Mouse (Mus musculus) layer of hippocampus, postnatal 14 days (tissue): ENCODE measurements around the gene Zc3h12a. TPM values are rescaled to one million over a fixed set of nuclear protein-coding genes. Genes with fewer than 3 reads are reported as not detected.

Experiments
- DNase-seq, 2 experiments: peaks; one replicate each; pipeline ENCODE4 v3.0.0; 2021 to 2022; ENCODE audit warnings: low spot score in 2 of 2, mixed read lengths in 1 of 2
- long read RNA-seq, 2 experiments: library from polyadenylated mRNA; stranded (forward); transcript quantifications; one replicate each; pipeline ENCODE4 v2.0.0; 2021
- total RNA-seq, 2 experiments: library from RNA; stranded (reverse); gene quantifications; 2 replicates each; pipeline ENCODE4 v1.2.3; 2021

Zc3h12a gene
- 1 to 10 TPM; 1.2 to 1.9 TPM for total RNA-seq
- long read RNA-seq, experiment 1, partial matches to known transcripts: 0 of 1 reads
- long read RNA-seq, experiment 1, other reads (novel, unspliced or antisense): 0 of 1 reads
- long read RNA-seq, experiment 2, partial matches to known transcripts: 1 of 1 reads
- long read RNA-seq, experiment 2, other reads (novel, unspliced or antisense): 0 of 1 reads

GRCm38 (mm10) chr4:125127305-125128084, at the start of gene Zc3h12a:
Zc3h12a (minus strand) TSS chr4:125127840.
- peak; percentile 56 to 63 for DNase-seq

- DNase-seq: no peak
These were observed 49.1 kb upstream of the Zc3h12a start for GRCm38 (mm10) chr4:125176639-125177165.

GRCm38 (mm10) chr4:125176190-125176589, 48.5 kb upstream of the Zc3h12a start:
- no peak for DNase-seq

- DNase-seq: no peak
These were observed 48.0 kb upstream of the Zc3h12a start for GRCm38 (mm10) chr4:125175591-125175990.

- no peak for DNase-seq
These were observed 47.0 kb upstream of the Zc3h12a start for GRCm38 (mm10) chr4:125174516-125175185.

- DNase-seq: no peak
These were observed 45.5 kb upstream of the Zc3h12a start for GRCm38 (mm10) chr4:125173150-125173549.

- DNase-seq: no peak
These were observed 45.1 kb upstream of the Zc3h12a start for GRCm38 (mm10) chr4:125172736-125173135.

GRCm38 (mm10) chr4:125167723-125168122, 40.1 kb upstream of the Zc3h12a start:
- DNase-seq: no peak

GRCm38 (mm10) chr4:125164861-125165260, 37.2 kb upstream of the Zc3h12a start:
- DNase-seq: no peak

- no peak for DNase-seq
These were observed 35.1 kb upstream of the Zc3h12a start for GRCm38 (mm10) chr4:125162701-125163100.

GRCm38 (mm10) chr4:125161392-125161791, 33.8 kb upstream of the Zc3h12a start:
- DNase-seq: no peak

GRCm38 (mm10) chr4:125160951-125161331, 33.3 kb upstream of the Zc3h12a start:
- no peak for DNase-seq

GRCm38 (mm10) chr4:125160320-125160950, 32.8 kb upstream of the Zc3h12a start:
- peak; percentile 86 to 89 for DNase-seq

GRCm38 (mm10) chr4:125158581-125159317, 31.1 kb upstream of the Zc3h12a start:
- peak in 1 of 2 experiments; percentile 38 for DNase-seq

- DNase-seq: no peak
These were observed 30.4 kb upstream of the Zc3h12a start for GRCm38 (mm10) chr4:125158081-125158480.

- no peak for DNase-seq
These were observed 29.7 kb upstream of the Zc3h12a start for GRCm38 (mm10) chr4:125157322-125157721.

GRCm38 (mm10) chr4:125155646-125156045, 28.0 kb upstream of the Zc3h12a start:
- no peak for DNase-seq

- DNase-seq: no peak
These were observed 26.1 kb upstream of the Zc3h12a start for GRCm38 (mm10) chr4:125153659-125154241.

GRCm38 (mm10) chr4:125152469-125152868, 24.8 kb upstream of the Zc3h12a start:
- DNase-seq: no peak

GRCm38 (mm10) chr4:125149460-125149859, 21.8 kb upstream of the Zc3h12a start:
- no peak for DNase-seq
